Mouse (Mus musculus): ENCODE measurements around the gene Sec23a.
"Not testable (repeated sequence)": the region's sequence is repeated elsewhere in the genome, so short reads cannot be mapped to it uniquely, and the experiment has no call there.

Sec23a gene

GRCm38 (mm10) chr12:58981178-58981661 is 30.6 kb downstream of the Sec23a start:
- not testable (repeated sequence) for DNase-seq

GRCm38 (mm10) chr12:58976966-58977365 is 34.9 kb downstream of the Sec23a start:
- no peak for DNase-seq

DNA sequence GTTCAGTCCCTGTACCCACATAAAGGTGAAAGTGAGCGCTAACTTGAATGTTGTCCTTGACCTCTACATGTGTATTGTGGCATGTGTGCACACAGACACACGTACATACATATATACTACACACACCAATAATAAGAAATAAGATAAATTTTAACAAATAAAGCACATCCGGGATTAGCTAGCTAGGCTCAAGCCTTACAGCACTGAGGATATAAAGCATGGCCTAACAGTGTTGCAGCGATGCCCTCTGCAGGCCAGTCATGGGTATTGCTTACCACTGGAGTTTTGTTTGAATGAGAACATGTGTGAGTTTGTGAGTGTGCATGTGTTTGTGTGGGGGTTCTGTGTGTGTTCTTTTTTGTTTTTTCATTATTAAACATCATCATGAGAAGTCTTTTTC is 47.2 kb downstream of the Sec23a start:
- peak; percentile 26 to 37 for DNase-seq

DNA sequence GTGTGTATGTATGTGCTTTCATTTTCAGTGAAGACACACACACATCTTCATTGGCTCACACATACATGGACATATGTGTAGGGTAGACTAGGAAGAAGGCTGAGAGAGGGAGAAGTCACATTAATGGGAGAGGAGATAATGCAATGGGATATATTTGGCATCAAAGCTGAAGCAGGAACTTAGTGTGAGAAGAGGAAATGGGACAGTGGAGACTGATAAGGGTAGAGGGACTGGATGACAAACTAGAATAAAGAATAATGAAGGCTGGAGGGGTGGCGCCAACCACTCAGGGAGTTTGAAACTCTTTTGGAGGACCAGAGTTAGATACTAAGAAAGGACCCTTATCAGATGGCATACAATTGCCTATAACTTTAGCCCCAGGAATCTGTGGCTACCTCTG is 51.0 kb downstream of the Sec23a start:
- no peak for DNase-seq

- DNase-seq: no peak
Observed at GRCm38 (mm10) chr12:58956624-58957023, 55.2 kb downstream of the Sec23a start.

DNA sequence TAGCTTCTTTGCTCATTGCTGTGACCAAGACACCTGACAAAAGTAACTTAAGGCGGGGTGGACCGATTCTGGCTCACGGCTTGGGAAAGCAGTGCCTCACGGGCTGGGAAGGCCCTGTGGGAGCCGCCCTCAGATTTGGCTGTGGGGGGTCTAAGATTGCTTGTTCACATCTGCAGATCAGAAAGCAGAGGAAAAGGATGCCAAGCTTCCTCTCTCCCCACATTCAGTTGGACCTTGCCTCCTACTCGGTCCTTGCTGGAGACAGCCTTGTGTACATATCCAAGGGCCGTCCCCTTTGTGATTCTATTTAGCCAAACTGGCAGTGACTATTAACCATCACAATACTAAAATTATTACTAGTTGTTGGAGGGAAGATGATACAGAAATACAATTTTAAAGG is 55.7 kb downstream of the Sec23a start:
- DNase-seq: peak in 1 of 2 experiments; percentile 2

- no peak for DNase-seq
Observed at GRCm38 (mm10) chr12:58947879-58948278, 63.9 kb downstream of the Sec23a start.

GRCm38 (mm10) chr12:58947231-58947630 is 64.6 kb downstream of the Sec23a start:
- peak; percentile 66 to 68 for DNase-seq

GRCm38 (mm10) chr12:58942544-58942943 is 69.3 kb downstream of the Sec23a start:
- no peak for DNase-seq

DNA sequence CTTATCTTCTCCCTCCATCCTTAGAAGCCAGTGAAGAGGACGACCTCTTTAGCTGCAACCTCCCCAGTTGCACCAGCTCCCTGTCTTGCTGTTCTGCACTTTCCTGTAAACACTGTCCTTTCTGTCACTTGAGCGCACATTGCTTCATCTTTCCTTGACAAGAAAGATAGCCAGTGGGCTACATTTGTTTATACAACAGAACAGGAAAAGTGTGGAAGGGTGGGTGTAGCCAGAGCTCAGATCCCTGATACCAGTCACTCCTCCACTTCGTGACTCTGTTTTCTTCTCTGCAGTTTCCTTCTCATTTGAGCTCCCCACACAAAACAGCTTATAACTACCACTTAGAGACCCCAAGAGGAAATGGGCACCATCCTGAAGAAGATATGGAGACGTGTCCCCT is 77.2 kb downstream of the Sec23a start:
- DNase-seq: no peak

DNA sequence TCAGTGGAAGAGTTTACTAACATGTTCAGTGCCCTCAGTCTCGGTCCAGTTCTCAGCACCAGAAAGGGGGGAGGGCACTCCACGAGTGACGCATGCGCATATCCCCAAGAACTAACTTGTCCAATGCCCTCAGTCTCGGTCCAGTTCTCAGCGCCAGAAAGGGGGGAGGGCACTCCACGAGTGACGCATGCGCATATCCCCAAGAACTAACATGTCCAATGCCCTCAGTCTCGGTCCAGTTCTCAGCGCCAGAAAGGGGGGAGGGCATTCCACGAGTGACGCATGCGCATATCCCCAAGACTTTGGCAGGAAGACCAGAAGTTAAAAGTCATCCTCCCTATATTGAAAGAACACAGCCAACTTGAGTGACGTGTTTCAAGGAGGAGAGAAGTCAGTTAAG is 86.8 kb downstream of the Sec23a start:
- no peak for DNase-seq

DNA sequence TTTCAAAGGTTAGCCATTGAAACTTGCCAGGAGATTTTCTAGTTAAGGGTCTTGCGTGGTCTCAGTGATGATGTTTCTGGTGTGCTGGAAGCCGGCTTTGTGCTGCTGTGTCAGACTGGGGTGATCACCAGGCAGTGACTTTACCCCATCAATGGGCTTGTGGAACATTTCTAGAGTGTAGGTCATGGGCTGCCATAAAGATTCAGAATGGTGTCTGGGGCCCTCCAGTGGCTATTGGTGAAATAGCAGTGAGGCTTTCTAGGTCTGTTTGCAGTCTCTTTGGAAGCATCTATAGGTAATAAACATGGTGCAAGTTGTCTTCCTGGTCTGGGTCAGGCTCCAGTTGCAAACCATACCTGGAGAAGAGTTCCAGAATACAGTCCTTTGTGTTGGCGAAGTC is 87.8 kb downstream of the Sec23a start:
- DNase-seq: peak; percentile 34 to 52

DNA sequence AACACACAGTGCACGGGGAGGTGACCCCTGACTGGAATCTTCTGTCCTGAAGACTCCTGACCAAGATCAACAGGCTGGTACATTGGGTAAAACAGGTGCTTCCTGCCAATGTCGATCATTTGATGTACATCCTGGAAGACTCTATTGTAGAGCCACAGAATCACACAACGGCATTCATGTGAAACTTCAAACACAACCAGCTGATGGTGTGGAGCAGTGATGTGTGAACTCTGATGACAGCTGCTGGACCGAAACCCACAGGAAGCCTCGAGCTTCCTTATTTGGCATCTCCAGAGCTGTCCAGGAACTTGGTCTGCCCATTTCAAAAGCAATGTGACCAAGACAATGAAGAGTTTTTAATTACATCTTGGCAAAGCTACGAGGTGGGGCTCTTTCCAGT is 91.0 kb downstream of the Sec23a start:
- no peak for DNase-seq

DNA sequence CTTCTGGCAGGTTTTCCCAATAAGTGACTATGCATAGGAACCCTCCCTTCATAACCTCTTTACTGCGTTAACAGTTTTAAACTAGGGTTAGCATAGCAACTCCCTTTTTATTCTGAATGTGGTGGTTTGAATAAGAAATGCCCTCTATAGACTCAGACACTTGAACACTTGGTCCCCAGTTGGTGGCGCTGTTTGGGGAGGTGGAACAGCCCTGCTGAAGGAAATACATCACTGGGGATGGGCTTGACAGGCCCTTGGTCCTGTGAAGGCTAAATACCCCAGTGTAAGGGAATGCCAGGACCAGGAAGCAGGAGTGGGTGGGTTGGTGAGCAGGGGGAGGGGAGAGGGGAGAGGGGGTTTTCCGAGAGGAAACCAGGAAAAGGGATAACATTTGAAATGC is 92.3 kb downstream of the Sec23a start:
- no peak for DNase-seq

DNA sequence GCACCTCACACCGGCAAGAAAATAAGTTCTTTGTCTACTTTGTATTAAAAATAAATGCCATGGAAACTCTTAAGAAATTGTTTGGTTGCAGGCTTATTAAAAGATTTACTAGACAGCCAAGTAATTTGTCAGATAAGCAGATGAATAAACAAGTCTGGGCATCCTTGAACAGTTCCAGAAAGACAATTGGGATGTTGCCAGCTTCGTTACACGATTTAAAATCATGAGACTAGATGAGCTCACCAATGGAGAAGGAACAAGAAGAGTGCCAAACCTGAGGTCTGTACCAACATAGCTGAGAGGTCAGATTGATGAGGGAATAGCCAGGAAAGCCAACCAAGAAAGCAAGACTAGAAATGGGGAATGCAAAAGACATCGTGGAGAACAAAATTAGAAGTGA is 102.0 kb downstream of the Sec23a start:
- DNase-seq: no peak
